8 mouse cellular contexts compared by ENCODE assay signal in genomic region chr19:7422656-7423027, GRCm38 (mm10). TPM values are rescaled to one million over a fixed set of nuclear protein-coding genes. Genes with fewer than 3 reads are reported as not detected.
DNase-seq lines count a peak whose midpoint lies in the region; ATAC-seq lines count a peak whose summit lies in the region.

No protein-coding gene starts in this region.

- H3K4me2 ChIP-seq in kidney, embryonic 15.5 days = peak overlapping the region; percentile 49
- peak overlapping the region; percentile 64 for H3K4me2 ChIP-seq in embryonic facial prominence, embryonic 12.5 days (replicated peaks)
- peak overlapping the region; percentile 57 for H3K4me2 ChIP-seq in hindbrain, embryonic 16.5 days (ENCODE audit: low read length)
- peak overlapping the region; percentile 72 for H3K4me2 ChIP-seq in midbrain, embryonic 15.5 days

- peak overlapping the region; percentile 11 for H3K4me3 ChIP-seq in kidney, embryonic 15.5 days (replicated peaks)
- peak overlapping the region; percentile 14 for H3K4me3 ChIP-seq in embryonic facial prominence, embryonic 12.5 days
- H3K4me3 ChIP-seq in hindbrain, embryonic 16.5 days (ENCODE audit: low read length) = peak overlapping the region; percentile 41
- H3K4me3 ChIP-seq in midbrain, embryonic 15.5 days = peak overlapping the region; percentile 26

- peaks cover 74% of the 10 kb centered on the region for H3K36me3 ChIP-seq in kidney, embryonic 15.5 days
- peaks cover 64% of the 10 kb centered on the region for H3K36me3 ChIP-seq in embryonic facial prominence, embryonic 12.5 days
- peaks cover 14% of the 10 kb centered on the region for H3K36me3 ChIP-seq in hindbrain, embryonic 16.5 days (ENCODE audit: control insufficient read depth, insufficient read depth, low read length)
- peaks cover 11% of the 10 kb centered on the region for H3K36me3 ChIP-seq in midbrain, embryonic 15.5 days (replicated peaks)

- WGBS in kidney, embryonic 15.5 days = 10% methylated on average over 35 of the region's 35 CpGs
- WGBS in embryonic facial prominence, embryonic 12.5 days = 10% methylated on average over 35 of the region's 35 CpGs
- WGBS in hindbrain, embryonic 16.5 days = 8% methylated on average over 35 of the region's 35 CpGs
- WGBS in midbrain, embryonic 15.5 days = 7% methylated on average over 33 of the region's 35 CpGs

- H3K4me1 ChIP-seq in kidney, embryonic 15.5 days = peaks cover 69% of the 10 kb centered on the region
- peaks cover 65% of the 10 kb centered on the region for H3K4me1 ChIP-seq in embryonic facial prominence, embryonic 12.5 days
- peaks cover 63% of the 10 kb centered on the region for H3K4me1 ChIP-seq in hindbrain, embryonic 16.5 days (ENCODE audit: control insufficient read depth, insufficient read depth, low read depth, low read length)
- peaks cover 62% of the 10 kb centered on the region for H3K4me1 ChIP-seq in midbrain, embryonic 15.5 days

- DNase-seq in kidney, adult 18-20 months = no peak
- no peak for DNase-seq in embryo, embryonic 11 days
- no peak for DNase-seq in urinary bladder, postnatal 36 days (ENCODE audit: low spot score in 2 of 2)

- no peak for ATAC-seq in kidney, embryonic 15.5 days (replicated peaks; ENCODE audit: low FRiP score)
- ATAC-seq in embryonic facial prominence, embryonic 12.5 days (ENCODE audit: insufficient number of reproducible peaks, insufficient read depth, low FRiP score, low TSS enrichment) = no peak
- ATAC-seq in hindbrain, embryonic 16.5 days = no peak
- ATAC-seq in midbrain, embryonic 15.5 days (replicated peaks) = peak; percentile 1; the same call in 1 of the 2 replicates
- ATAC-seq in CD4-positive, CD25-positive, alpha-beta regulatory T cell, adult 4 months = no peak

- no peaks in the 10 kb centered on the region for H3K9me3 ChIP-seq in kidney, embryonic 15.5 days (replicated peaks)
- no peaks in the 10 kb centered on the region for H3K9me3 ChIP-seq in embryonic facial prominence, embryonic 12.5 days
- no peaks in the 10 kb centered on the region for H3K9me3 ChIP-seq in hindbrain, embryonic 16.5 days (ENCODE audit: control insufficient read depth, low read length)
- no peaks in the 10 kb centered on the region for H3K9me3 ChIP-seq in midbrain, embryonic 15.5 days

- no peaks in the 10 kb centered on the region for H3K27me3 ChIP-seq in kidney, embryonic 15.5 days
- H3K27me3 ChIP-seq in embryonic facial prominence, embryonic 12.5 days = no peaks in the 10 kb centered on the region
- no peaks in the 10 kb centered on the region for H3K27me3 ChIP-seq in hindbrain, embryonic 16.5 days (replicated peaks; ENCODE audit: control insufficient read depth, insufficient read depth, low read length)
- no peaks in the 10 kb centered on the region for H3K27me3 ChIP-seq in midbrain, embryonic 15.5 days (replicated peaks)

- peak overlapping the region; percentile 17; the same call in 1 of the 2 replicates for H3K9ac ChIP-seq in kidney, embryonic 15.5 days
- peak overlapping the region; percentile 54 for H3K9ac ChIP-seq in embryonic facial prominence, embryonic 12.5 days
- H3K9ac ChIP-seq in hindbrain, embryonic 16.5 days (ENCODE audit: low read depth, low read length) = peak overlapping the region; percentile 69
- H3K9ac ChIP-seq in midbrain, embryonic 15.5 days = peak overlapping the region; percentile 44

- peak overlapping the region; percentile 80 for H3K27ac ChIP-seq in kidney, embryonic 15.5 days
- H3K27ac ChIP-seq in embryonic facial prominence, embryonic 12.5 days = peak overlapping the region; percentile 67
- peak overlapping the region; percentile 86 for H3K27ac ChIP-seq in hindbrain, embryonic 16.5 days (ENCODE audit: low read depth, low read length)
- peak overlapping the region; percentile 84 for H3K27ac ChIP-seq in midbrain, embryonic 15.5 days

RNA-seq across cellular contexts. Expression of gene 2700081O15Rik, which starts 5.2 kb away (rescaled TPM):
- polyA plus RNA-seq in kidney, embryonic 15.5 days (2015; fragmentation: Nextera tagmentation; extraction: Ambion mirVana) = 6.0 and 7.4 TPM in 2 replicates
- 12.5 and 13.3 TPM in 2 replicates for polyA plus RNA-seq in embryonic facial prominence, embryonic 12.5 days (2016; fragmentation: Nextera tagmentation; extraction: Ambion mirVana)
- 11.2 and 12.4 TPM in 2 replicates for polyA plus RNA-seq in hindbrain, embryonic 16.5 days (2015; fragmentation: Nextera tagmentation; extraction: Ambion mirVana)
- polyA plus RNA-seq in midbrain, embryonic 15.5 days (2015; fragmentation: Nextera tagmentation; extraction: Ambion mirVana) = 15.9 and 16.0 TPM in 2 replicates
- under 1 TPM in 1 of 2 experiments, not detected in 1; 0.12 TPM for polyA plus RNA-seq in CD4-positive, CD25-positive, alpha-beta regulatory T cell, adult 4 months (2017; shearing (Covaris generic))

RNA-seq across cellular contexts. Expression of gene Spindoc, which starts 39.8 kb away (rescaled TPM):
- polyA plus RNA-seq in kidney, embryonic 15.5 days (2015; fragmentation: Nextera tagmentation; extraction: Ambion mirVana) = 31.5 and 33.9 TPM in 2 replicates
- polyA plus RNA-seq in embryonic facial prominence, embryonic 12.5 days (2016; fragmentation: Nextera tagmentation; extraction: Ambion mirVana) = 40.3 and 46.1 TPM in 2 replicates
- polyA plus RNA-seq in hindbrain, embryonic 16.5 days (2015; fragmentation: Nextera tagmentation; extraction: Ambion mirVana) = 23.4 and 34.0 TPM in 2 replicates
- polyA plus RNA-seq in midbrain, embryonic 15.5 days (2015; fragmentation: Nextera tagmentation; extraction: Ambion mirVana) = 35.6 and 40.3 TPM in 2 replicates
- 1 to 10 TPM; 3.5 to 4.1 TPM for polyA plus RNA-seq in CD4-positive, CD25-positive, alpha-beta regulatory T cell, adult 4 months (2017; shearing (Covaris generic))

Comparison
In these comparisons a context has a peak if more than half of its experiments do, and no peak if none do; other contexts are left out.
1. H3K9ac ChIP-seq: peak in every context shown above with its lines; median percentile 69 in hindbrain, embryonic 16.5 days; 54 in embryonic facial prominence, embryonic 12.5 days; 44 in midbrain, embryonic 15.5 days; 17 in kidney, embryonic 15.5 days.